Mouse (Mus musculus) embryonic fibroblast, embryonic 13.5 days (primary cell): ENCODE data around the gene Faim2.

Experiments
- CTCF ChIP-seq: IDR thresholded peaks from 2 replicates; pipeline ENCODE4 v1.5.1; 2011; ENCODE audit warnings: mild to moderate bottlenecking, control low read depth, low read length, moderate library complexity, borderline replicate concordance; ENCODE audit not compliant: insufficient read depth
- POLR2A ChIP-seq: IDR thresholded peaks from 2 replicates; pipeline ENCODE4 v1.6.1; 2011; ENCODE audit warnings: low read depth, mild to moderate bottlenecking, control low read depth, low read length, moderate library complexity

DNA sequence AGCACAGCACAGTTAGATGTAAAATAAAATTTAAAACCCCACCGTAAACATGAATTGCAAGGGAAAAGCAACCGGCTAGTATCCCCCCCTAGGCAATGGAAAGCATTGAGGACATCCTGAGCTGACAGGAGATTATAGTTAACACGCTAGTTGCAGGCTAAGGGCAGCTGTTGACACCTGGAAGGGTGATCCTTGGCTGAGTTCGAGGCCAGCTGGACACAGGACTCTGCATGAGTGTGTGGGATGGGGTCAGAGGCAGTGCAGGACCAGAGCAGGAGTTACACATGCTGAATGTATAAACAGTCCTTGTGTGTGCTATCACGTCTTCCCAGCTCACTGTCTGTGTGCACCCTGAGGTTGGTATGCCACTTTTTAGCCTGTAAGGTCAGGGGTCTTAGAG is 24.7 kb downstream of the Faim2 start:
- TF ChIP-seq CTCF (no peak), POLR2A (no peak)
